Mouse (Mus musculus): Measurements from ENCODE around the gene Epn1. TPM values are rescaled to one million over a fixed set of nuclear protein-coding genes. Genes with fewer than 3 reads are reported as not detected.
A peak's percentile ranks its signal among the peaks of the same experiment; 100 is the strongest.
"Not testable (repeated sequence)": the region's sequence is repeated elsewhere in the genome, so short reads cannot be mapped to it uniquely, and the experiment has no call there.

The Epn1 gene
- polyA plus RNA-seq, 3 experiments from 2014 or later: 5.8 to 7.3 (median 6.8) TPM

DNA sequence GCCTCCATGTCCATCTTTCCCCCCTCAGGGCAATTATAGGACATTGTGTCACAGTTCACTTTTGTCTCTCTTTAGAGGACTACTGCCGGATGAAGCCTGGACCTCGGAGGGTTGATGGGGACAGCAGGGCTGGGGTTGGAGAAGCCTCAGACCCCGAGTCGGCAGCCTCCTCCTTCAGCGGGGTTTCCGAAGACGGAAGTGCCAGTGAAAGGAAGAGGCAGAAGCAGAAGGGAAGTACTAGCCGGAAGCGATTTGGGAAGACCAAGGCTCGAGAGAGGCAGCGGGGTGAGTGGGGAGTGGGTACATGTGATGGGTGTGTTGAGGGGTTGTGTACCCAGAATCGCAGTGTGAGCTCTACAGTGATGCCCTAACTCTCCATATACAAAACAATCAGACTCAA lies 20.6 kb upstream of the Epn1 start:
- no peak for ATAC-seq

DNA sequence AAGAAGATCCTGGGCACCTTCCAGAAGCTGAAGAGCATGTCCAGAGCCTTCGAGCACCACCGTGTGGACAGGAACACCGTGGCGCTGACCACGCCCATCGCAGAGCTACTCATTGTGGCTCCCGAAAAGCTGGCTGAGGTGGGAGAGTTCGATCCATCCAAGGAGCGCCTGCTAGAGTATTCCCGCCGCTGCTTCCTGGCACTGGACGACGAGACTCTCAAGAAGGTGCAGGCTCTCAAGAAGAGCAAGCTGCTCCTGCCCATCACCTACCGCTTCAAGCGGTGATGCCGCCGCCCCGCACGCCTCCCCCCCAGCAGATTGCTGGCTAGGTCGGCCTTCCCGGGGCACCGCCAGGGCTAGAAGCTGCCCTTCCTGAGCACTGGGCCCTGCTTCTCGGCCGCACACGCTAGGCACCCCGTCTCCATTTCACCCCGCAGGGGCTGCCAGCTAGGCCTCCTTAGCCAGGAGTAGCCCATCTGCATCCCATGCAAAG lies 19.8 kb upstream of the Epn1 start:
- no peak for ATAC-seq

DNA sequence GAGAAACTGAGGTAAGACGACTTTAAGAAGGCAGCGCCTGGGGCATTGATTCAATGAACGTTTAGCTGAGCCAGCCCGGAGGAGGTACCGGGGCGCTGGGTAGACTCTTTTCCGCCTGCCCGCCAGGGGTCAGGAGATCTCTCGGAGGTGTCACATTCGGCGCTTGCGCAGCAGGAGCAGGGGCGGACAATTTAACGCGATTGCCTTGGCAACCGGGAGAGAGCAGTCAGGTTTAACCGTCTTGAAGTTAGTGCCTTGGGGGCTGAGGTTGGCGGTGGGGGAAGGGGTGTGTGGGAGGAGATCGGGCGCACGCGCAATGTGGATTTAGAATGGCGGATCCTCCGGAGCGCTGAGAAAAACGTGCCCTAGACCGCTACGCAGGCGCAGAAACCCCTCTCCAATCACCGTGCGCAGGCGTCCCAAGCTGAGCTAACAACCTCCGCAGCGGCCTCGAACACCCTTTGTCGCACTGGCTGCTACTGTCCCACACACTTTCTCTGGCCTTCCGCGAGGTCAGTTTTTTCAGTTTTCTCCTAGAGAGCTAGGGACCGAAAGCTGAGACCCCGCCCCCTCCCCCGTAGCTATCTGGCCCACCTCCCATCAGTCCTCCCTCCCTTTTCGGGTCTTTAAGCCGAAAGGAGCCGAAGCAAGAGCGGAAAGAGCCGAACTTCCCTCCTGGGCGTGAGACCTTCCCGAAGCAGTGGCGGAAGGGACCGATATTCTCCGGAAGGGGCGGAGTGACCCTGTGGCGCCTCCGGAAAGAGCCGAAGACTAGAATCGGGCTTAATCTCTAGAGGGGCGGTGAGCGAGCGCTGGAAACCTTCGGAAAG lies 18.9 kb upstream of the Epn1 start:
- peak; percentile 78 for ATAC-seq

DNA sequence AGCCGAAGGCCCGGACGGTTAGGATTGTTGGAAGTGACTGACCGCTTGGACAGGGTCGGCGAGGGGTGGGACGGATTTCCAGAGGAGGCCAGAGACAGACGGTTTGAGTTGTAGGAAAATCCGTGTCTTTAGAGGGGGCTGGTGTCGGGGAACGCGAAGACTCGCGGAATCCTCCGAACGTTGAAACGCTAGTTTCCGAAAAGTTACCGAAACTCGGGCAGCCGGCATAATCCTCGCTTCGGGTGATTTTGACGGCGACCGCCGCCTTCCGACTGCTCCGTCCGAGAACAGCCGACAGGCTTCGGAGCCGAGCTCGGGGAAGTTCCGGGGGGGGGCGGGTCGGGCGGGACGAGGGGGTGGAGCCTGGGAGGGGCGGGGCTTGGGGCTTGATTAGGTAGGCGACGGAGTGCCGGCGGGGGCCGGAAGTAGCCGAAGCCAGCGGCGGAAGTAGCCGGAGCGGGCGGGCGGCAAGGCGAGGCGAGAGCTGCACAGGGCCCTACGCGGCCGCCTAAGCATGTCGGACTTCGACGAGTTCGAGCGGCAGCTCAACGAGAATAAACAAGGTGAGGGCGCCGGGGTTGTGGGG lies 18.2 kb upstream of the Epn1 start, which contains the start of gene U2af2:
Gene U2af2 (plus strand): TSS at position 370 of the 586 bp plus-strand sequence.
- ATAC-seq: peak; percentile 29

DNA sequence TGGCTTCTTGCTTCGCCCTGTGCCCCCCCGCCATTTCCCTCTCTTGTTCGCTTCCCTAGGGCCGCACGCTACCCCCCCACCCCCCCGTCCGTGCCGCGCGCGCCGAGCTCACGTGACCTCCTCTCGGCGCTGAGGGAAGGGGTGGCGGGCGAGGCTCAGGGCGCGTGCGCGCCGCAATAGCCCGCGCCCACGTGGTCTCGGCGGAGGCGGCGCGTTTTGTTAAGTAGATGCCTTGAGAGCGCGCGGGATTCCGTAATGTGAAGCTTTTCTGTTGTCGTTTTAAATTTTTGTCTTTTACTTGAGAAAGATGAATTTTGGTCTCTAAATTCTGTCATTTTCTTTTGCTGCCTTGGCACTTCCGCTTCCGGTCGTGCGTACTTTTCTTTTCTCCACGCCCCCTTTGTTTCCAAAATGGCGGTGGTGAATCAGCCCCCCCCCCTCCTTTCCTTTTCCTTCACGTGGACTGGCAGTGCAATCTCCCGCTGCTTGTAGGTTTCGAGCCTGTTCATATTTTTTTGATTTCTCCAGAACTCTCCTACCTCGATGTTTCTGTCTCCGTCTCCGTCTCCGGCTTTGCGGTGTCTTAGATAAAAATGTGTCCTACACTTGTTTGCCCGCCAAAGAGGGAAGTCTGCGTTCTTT lies 17.6 kb upstream of the Epn1 start:
- ATAC-seq: peak; percentile 7

DNA sequence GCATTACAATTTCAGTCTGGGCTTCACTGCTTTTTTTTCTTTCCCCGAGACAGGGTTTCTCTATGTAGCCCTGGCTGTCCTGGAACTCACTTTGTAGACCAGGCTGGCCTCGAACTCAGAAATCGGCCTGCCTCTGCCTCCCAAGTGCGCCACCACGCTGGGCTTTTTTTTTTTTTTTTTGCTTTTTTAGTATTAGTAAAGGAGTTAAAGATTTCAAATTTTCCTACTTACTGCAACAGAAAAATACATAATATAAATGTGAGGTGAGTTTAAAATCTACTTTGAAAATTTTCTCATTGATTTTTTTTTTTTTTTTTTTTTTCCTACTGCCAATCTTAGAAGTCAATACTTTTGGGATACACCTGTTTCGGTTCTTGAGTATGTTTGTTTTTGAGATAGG lies 15.1 kb upstream of the Epn1 start:
- ATAC-seq: no peak

DNA sequence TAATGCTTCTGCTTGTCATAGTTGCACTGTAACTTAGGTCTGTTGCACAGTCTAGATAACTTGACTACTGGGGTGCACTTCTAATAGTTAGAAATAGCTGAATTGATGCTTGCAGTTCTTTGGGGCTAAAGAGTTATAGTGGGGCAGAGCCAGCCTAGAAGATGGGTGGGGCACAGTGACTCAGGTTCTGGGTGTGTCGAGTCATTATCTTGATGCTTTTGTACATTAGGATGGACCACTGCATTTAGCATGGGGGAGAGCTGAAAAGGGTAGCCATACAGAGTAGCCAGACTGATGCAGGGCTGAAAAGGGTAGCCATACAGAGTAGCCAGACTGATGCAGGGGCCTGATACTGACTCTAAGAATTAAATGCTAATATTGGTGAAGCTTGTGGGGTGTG lies 6.4 kb upstream of the Epn1 start:
- ATAC-seq: no peak

DNA sequence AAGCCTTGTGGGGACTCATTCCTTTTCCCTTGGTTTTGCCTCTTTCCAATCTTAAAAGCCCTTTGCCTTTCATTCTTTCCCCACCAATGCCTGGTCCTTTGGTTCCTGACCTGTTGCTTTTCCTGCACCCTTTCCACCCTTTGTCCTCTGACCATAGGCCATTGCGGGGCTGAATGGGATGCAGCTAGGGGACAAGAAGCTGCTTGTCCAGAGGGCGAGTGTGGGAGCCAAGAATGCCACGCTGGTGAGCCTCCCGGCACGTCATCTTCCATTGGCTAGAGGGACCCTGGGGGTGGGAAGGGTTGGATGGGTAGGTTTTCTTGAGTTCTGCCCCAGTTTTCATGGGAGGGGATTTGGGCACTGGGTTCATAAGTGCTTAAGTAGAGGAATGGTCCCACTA lies 5.1 kb upstream of the Epn1 start:
- no peak for ATAC-seq

DNA sequence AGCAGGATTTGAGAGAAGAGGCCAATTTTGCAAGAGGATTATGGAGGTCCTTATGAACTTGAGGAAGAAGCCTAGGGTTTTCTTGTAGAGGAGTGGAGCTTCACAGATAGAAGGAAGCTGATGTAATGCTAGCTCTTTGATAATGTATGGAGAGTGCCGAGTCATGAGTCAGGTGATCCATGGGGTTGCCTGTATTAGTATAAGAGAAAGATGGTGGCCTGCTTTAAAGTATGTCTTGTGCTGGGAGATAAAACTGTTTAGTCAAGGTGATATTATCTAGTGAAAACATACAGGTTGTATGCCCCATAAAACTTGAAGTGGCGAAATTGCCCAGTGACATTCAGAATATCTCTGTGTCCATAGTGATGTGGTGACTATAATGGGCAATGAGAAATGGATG lies 3.1 kb upstream of the Epn1 start:
- no peak for ATAC-seq

DNA sequence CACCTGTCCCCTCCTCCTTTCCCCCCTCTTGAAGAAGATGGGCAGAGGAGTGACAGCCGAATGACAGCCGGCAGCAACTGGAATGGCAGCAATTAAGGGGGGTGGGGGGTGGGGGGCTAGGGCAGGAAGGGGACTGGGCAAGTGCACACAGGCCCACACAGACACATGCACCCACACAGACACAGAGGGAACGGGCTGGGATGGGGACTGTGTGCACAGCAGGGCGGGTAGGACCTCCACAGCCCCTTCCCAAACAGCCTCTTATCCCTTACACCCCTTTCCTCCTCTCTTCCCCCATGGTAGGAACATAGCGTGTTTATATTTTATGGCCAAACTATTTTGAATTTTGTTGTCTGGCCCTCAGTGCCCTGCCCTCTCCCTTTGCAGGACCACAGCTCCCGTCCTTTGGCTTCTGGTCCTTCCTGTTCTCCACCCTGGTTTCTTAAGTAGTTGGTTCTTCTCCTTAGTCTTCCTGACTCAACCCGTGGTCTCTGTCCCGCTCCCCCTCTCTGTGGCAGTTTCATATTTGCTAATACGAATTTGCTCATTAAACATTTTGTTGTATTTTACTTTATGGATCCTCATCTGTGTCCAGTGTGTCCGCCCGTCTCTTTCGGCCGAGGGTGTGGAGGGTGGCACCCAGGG lies 548 bp upstream of the Epn1 start:
- ATAC-seq: not testable (repeated sequence)

DNA sequence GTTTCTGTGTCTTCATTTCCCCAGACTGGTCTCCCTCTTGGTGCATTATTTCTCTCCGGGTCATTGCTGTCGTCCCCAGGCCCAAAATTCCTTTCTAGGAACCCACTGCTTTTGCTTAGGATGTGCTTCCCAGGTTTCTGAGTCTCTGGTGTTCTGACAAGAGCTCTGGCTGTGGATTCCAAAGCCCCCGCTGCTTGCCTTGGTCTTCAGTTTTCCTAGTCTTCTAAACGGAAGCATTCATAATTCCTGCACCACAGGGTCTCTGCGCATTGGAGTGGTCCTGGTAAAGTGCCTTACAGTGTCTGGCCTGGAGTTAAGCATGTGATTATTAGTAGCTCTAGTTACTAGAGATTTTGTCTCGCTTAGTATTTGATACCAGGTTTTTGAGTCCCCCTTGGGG lies 780 bp downstream of the Epn1 start:
- ATAC-seq: no peak

DNA sequence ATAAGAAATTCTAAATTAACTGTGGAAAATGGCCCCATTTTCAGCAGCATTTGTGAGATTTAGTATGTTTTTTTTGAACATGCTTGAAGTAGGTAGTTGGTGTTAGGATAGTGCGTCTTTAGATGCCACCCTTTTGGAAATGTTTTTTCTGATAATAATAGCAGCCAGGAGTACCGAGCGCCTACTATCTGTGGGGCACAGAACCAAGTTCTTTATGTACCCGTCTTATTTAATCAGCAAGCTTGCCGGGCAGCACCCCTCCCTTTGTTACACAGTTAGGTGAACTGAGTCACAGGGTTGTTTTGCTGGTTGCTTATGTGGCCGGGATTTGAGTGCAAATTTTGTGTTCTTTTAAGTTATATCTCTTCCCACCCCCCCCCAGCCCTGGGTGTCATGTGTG lies 1.2 kb downstream of the Epn1 start:
- ATAC-seq: no peak

DNA sequence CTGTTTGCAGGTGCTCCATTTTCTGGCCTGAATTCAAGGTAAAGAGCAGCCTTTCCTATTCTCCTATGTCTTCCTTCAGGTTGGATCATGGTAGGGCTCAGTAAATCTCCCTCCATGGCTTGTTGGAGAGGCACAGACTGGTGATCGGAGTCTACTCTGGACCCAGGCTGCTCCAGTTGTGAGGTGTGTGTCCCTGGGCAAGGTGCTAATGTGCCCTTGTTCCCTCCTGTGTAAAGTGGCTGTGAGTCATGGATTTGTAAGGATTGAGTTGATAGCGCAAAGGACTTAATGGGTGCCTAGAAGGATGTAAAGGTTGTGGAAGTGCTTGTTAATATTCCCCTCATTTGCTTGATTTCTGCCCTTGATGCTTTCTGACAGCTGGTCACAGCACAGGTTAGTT lies 1.9 kb downstream of the Epn1 start:
- ATAC-seq: no peak

DNA sequence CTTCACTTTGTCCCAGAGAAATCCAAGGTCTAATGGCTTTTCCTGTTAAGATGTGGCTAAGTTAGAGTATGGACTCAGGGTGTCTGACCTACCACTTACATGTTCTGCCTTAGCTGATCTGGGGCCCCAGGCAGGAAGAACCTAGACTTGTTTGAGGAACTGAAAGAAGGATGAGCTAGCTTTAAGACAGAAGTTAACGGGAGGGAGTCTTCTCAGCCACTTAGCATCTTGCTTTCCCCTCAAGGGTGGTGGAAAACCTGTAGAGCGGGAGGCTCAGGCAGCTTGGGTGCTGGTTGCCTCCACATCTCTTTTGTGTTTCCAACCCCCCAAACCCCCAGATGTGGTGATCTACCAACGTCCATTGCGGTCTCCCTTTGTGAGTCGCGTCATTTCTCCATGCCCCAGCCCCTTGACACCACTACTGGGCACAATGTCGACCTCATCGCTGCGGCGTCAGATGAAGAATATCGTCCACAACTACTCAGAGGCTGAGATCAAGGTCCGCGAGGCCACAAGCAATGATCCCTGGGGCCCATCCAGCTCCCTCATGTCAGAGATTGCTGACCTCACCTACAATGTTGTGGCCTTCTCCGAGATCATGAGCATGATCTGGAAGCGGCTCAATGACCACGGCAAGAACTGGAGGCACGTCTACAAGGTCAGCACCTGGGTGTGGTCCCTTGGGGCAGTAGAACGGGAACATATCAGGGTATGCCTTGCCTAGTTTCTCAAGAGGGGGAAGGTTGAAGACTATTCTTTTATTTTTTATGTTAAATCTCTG lies 3.5 kb downstream of the Epn1 start:
- no peak for ATAC-seq

DNA sequence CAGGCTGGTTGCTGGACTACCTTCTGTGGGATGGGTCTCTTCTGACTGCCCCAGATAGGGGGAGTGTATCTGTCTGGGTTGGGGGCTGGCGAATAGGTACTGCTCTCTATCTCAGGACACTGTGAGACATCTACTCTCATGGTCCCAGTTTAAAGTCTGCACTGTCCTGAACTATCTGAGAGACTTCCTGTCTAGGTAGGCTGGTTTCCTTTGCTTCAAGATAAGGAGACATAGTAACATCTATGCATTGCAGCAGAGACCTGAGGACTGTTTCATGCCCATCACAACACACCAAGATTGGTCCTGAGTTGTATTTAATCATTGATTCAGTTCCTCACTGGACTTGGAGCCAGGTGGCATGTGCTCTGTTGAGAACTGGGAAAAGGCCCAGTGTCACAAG lies 5.5 kb downstream of the Epn1 start:
- no peak for ATAC-seq

DNA sequence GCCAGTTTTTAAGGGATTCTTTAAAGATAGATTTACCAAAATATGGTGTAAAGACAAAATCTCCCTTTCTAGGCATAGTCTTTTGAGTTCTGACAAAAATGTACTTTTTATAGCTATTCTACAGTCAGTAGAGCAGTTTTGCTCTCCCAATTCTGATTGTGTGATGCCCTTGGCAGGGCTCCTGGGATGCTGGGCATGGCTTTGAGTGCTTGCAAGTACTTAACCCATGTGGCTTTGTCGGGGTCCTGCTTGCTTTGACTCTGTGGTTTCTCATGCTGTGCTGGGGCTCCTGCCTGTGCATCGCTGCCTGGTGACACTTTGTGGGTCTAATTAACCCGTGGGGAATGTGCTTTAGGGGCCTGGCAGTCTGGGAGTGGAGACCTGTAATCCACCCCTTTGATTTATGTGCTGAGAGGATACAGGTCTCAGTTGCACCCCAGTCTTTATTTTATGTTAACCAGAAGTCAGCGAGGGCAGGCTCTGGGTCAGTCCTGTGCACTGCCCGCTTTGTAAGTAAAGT lies 6.9 kb downstream of the Epn1 start:
- no peak for ATAC-seq

DNA sequence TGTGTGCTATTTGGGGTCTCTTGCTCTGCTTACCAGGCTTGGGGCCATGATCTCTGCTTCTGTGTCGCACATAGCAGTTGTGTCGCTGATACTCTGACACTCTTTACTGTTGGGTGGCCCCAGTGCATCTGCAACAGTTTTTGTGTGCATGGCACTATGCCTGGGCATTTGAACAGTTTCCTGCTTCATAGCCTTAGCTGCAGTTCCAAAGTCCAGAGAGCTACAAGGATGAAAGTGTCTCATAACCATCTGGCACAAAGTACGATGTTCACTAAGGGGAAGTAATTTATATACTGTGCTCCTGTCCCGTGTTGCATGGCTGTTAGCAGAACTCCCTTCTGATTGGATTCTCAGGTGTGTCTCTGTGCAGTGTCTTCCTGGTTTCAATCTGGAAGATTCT lies 7.9 kb downstream of the Epn1 start:
- no peak for ATAC-seq

DNA sequence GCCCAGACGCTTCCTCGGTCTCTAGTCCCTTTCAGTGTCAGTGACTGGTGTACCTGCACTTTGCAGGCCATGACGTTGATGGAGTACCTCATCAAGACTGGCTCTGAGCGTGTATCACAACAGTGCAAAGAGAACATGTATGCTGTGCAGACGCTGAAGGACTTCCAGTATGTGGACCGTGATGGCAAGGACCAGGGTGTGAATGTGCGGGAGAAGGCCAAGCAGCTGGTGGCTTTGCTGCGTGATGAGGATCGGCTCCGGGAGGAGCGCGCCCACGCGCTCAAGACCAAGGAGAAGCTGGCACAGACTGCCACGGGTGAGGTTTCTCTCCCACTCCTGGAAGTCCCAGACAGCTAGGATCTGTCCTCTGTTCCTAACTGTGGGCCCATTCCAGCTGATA lies 9.8 kb downstream of the Epn1 start:
- ATAC-seq: no peak

DNA sequence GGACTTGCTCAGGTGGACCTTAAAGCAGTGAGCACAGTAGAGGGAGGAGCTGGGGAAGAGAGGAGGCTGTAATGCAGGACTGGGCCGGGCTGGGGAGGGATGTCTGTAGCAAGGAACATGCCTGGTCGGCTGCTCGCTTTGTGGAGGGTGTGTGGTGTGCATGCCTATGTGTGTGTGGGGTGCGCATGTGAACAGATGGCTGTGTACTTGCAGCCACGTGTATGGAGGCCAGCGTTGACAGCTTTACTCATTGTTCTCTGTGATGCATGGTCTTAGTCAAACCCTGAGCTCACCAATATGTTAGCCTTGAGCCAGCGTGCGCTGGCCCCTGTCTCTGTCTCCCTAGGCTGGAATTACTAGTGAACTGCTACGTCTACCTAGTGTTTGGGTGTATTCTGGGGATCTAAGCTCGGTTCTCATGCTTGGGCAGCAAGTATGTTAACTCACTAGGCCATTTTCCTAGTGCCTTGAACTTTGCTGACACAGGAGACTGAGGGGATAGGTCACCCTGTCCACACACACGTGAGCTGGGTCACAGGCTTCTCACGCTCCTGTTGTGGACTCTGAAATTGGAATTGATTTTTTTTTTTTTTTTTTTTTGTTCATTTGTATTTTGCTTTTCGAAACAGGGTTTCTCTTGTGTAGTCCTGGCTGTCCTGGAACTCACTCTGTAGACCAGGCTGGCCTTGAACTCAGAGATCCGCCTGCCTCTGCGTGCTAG lies 11.1 kb downstream of the Epn1 start:
- ATAC-seq: no peak

DNA sequence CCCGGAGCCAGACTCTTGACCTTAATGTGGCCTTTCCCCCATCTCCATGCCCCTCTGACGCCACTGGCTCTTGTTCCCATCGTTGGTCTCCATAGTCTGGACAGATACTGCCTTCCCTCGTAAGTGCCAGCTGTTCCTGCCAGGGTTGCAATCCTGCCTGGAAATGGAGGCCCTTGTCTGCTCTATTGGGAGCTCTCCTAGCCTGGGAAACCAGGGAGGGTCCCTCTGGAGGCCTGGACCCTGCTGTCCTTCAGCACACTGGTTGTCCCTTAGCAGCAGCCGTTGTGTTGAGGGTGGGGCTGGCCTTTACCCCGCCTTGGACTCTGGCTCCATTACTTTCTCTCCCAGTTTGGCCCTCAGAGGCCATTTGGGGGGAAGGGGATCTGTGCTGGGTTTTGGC lies 12.3 kb downstream of the Epn1 start:
- no peak for ATAC-seq

DNA sequence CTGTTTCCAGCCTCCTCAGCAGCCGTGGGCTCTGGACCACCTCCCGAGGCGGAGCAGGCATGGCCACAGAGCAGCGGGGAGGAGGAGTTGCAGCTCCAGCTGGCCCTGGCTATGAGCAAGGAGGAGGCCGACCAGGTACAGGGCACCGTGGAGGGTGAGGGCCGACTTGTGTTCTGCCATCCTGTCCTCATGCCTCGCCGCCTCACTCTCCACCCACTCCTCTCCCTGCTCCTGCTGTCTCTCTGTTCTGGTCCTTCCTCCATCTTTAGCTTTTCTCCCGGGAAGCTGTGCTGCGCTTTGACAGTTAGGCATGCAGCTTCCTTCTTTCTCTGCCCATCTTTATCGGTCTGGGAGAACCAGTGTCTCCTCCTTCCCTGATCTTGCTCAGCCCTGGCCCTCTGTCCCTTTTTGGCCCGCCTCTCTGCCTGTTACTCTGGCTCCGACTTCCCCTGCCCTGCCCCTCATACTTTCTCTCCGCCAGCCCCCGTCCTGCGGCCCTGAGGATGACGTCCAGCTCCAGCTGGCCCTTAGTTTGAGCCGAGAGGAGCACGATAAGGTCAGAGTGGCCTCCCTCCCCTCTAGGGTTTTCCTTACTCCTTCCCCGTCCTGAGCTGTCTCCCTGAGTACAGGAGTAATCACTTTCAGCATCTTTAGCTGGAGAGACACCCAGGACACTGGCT lies 12.9 kb downstream of the Epn1 start:
- ATAC-seq: no peak

Data from inflammation-experienced regulatory T-cells, adult 6 months (primary cell).